Mouse (Mus musculus): ENCODE measurements at regions not wholly inside any gene's neighbourhood (a gene's known extent, or its start where the extent isn't known, plus 50 kb on each side); places are given as distances from the start of the nearest gene placed in this dataset.

GRCm38 (mm10) chr1:105906427-105906798, 83.8 kb upstream of the Zcchc2 start:
- TF ChIP-seq POLR2A (IDR thresholded peaks at IDR 0.05; ENCODE audit: borderline replicate concordance, insufficient read depth, low read length) (no peak), CTCF (IDR thresholded peaks at IDR 0.05; ENCODE audit: borderline replicate concordance, insufficient read depth, low read depth, low read length) (no peak)
